Mouse (Mus musculus) MEL (cell line): Measurements from ENCODE around the gene St6galnac5. TPM values are rescaled to one million over a fixed set of nuclear protein-coding genes. Genes with fewer than 3 reads are reported as not detected.

Experiments
- DNase-seq: peaks from one replicate; pipeline ENCODE4 v3.0.0; 2011; ENCODE audit warnings: low read depth, low spot score
- H3K27ac ChIP-seq: 2 replicates; pipeline ENCODE4 v1.5.1; 2012; ENCODE audit warnings: low read depth, mild to moderate bottlenecking, control low read depth, low read length, moderate library complexity; ENCODE audit not compliant: control insufficient read depth
- H3K27me3 ChIP-seq, 2 experiments: fragments of 150-350 bp in 1 of 2; sonication (generic) in 1 of 2; 2 replicates each; pipeline ENCODE4 v1.6.1; 2012; ENCODE audit warnings: low read length in 2 of 2, mild to moderate bottlenecking in 2 of 2, improper control_type of control experiment in 1 of 2, moderate library complexity in 1 of 2; ENCODE audit not compliant: insufficient read depth in 2 of 2, control insufficient read depth in 1 of 2
- H3K36me3 ChIP-seq, 2 experiments: 2 replicates each; pipeline ENCODE4 v1.6.1; 2012 to 2014; ENCODE audit warnings: low read length in 2 of 2, improper control_type of control experiment in 1 of 2, inconsistent platforms in 1 of 2, mild to moderate bottlenecking in 1 of 2; ENCODE audit not compliant: insufficient read depth in 2 of 2, control insufficient read depth in 1 of 2
- H3K4me1 ChIP-seq, 2 experiments: fragments of 150-350 bp in 1 of 2; sonication (generic) in 1 of 2; 2 replicates each; pipeline ENCODE4 v1.6.1; 2012; ENCODE audit warnings: low read length in 2 of 2, improper control_type of control experiment in 1 of 2, mild to moderate bottlenecking in 1 of 2; ENCODE audit not compliant: insufficient read depth in 2 of 2, control insufficient read depth in 1 of 2
- H3K4me3 ChIP-seq, 2 experiments: fragments of 150-350 bp in 1 of 2; sonication (generic) in 1 of 2; 2 replicates each; pipeline ENCODE4 v1.5.1; 2012; ENCODE audit warnings: low read depth in 2 of 2, low read length in 2 of 2, mild to moderate bottlenecking in 2 of 2, moderate library complexity in 2 of 2, control low read depth in 1 of 2, improper control_type of control experiment in 1 of 2; ENCODE audit not compliant: control insufficient read depth in 1 of 2, insufficient read depth in 1 of 2
- H3K79me2 ChIP-seq: 2 replicates; pipeline ENCODE4 v1.6.1; 2012; ENCODE audit warnings: mild to moderate bottlenecking, low read length, moderate library complexity; ENCODE audit not compliant: control insufficient read depth, poor library complexity, insufficient read depth
- H3K9ac ChIP-seq: 2 replicates; pipeline ENCODE4 v1.6.1; 2012; ENCODE audit warnings: low read depth, mild to moderate bottlenecking, control low read depth, low read length, moderate library complexity; ENCODE audit not compliant: control insufficient read depth, poor library complexity, severe bottlenecking
- H3K9me3 ChIP-seq: fragments of 150-350 bp; sonication (generic); replicated peaks from 2 replicates; pipeline ENCODE4 v1.6.1; 2012; ENCODE audit warnings: mild to moderate bottlenecking, low read length, improper control_type of control experiment, moderate library complexity; ENCODE audit not compliant: insufficient read depth
- BHLHE40 ChIP-seq: IDR thresholded peaks from 2 replicates; pipeline ENCODE4 v1.6.1; 2012; ENCODE audit warnings: low read depth, mild to moderate bottlenecking, inconsistent platforms, low read length, improper control_type of control experiment, borderline replicate concordance
- CHD1 ChIP-seq: IDR thresholded peaks from 2 replicates; pipeline ENCODE4 v1.6.1; 2012; ENCODE audit warnings: low read depth, mild to moderate bottlenecking, inconsistent platforms, low read length, improper control_type of control experiment
- CHD2 ChIP-seq: IDR thresholded peaks from 2 replicates; pipeline ENCODE4 v1.6.1; 2011; ENCODE audit warnings: low read length, improper control_type of control experiment
- GABPA ChIP-seq: IDR thresholded peaks from 2 replicates; pipeline ENCODE4 v1.6.1; 2012; ENCODE audit warnings: low read depth, mild to moderate bottlenecking, inconsistent platforms, low read length, improper control_type of control experiment, moderate library complexity
- GATA1 ChIP-seq: IDR thresholded peaks from 2 replicates; pipeline ENCODE4 v1.6.1; 2011; ENCODE audit warnings: low read depth, low read length, improper control_type of control experiment
- HCFC1 ChIP-seq: IDR thresholded peaks from 2 replicates; pipeline ENCODE4 v1.6.1; 2012; ENCODE audit warnings: low read depth, mild to moderate bottlenecking, inconsistent platforms, low read length, improper control_type of control experiment, moderate library complexity
- KAT2A ChIP-seq: conservative IDR thresholded peaks from 2 replicates; pipeline ENCODE4 v1.6.1; 2012; ENCODE audit warnings: low read depth, low read length, improper control_type of control experiment, inconsistent platforms
- MAFK ChIP-seq: IDR thresholded peaks from 2 replicates; pipeline ENCODE4 v1.6.1; 2011; ENCODE audit warnings: low read depth, mild to moderate bottlenecking, low read length, improper control_type of control experiment, borderline replicate concordance
- MAX ChIP-seq: IDR thresholded peaks from 2 replicates; pipeline ENCODE4 v1.6.1; 2011; ENCODE audit warnings: low read length, improper control_type of control experiment
- MAZ ChIP-seq: IDR thresholded peaks from 2 replicates; pipeline ENCODE4 v1.6.1; 2012; ENCODE audit warnings: low read depth, mild to moderate bottlenecking, inconsistent platforms, low read length, improper control_type of control experiment
- MXI1 ChIP-seq: IDR thresholded peaks from 2 replicates; pipeline ENCODE4 v1.6.1; 2011; ENCODE audit warnings: mild to moderate bottlenecking, low read depth, low read length, improper control_type of control experiment
- MYB ChIP-seq: IDR thresholded peaks from 2 replicates; pipeline ENCODE4 v1.6.1; 2011; ENCODE audit warnings: mild to moderate bottlenecking, low read depth, low read length, improper control_type of control experiment
- MYC ChIP-seq: IDR thresholded peaks from 2 replicates; pipeline ENCODE4 v1.6.1; 2011; ENCODE audit warnings: low read depth, mild to moderate bottlenecking, low read length, improper control_type of control experiment, moderate library complexity
- NELFE ChIP-seq: IDR thresholded peaks from 2 replicates; pipeline ENCODE4 v1.6.1; 2011; ENCODE audit warnings: low read depth, low read length, improper control_type of control experiment
- POLR2AphosphoS5 ChIP-seq: IDR thresholded peaks from 2 replicates; pipeline ENCODE4 v1.6.1; 2012; ENCODE audit warnings: low read depth, borderline replicate concordance, mild to moderate bottlenecking, inconsistent platforms, low read length, moderate library complexity, mixed read lengths
- RAD21 ChIP-seq: IDR thresholded peaks from 2 replicates; pipeline ENCODE4 v1.6.1; 2011; ENCODE audit warnings: mild to moderate bottlenecking, low read depth, low read length, improper control_type of control experiment
- SIN3A ChIP-seq: IDR thresholded peaks from 2 replicates; pipeline ENCODE4 v1.6.1; 2012; ENCODE audit warnings: low read length, improper control_type of control experiment, inconsistent platforms
- SMC3 ChIP-seq: IDR thresholded peaks from 2 replicates; pipeline ENCODE4 v1.6.1; 2011; ENCODE audit warnings: low read depth, low read length, improper control_type of control experiment
- TAL1 ChIP-seq: IDR thresholded peaks from 2 replicates; pipeline ENCODE4 v1.6.1; 2012; ENCODE audit warnings: mild to moderate bottlenecking, inconsistent platforms, low read length, moderate library complexity, mixed read lengths
- TBP ChIP-seq: IDR thresholded peaks from 2 replicates; pipeline ENCODE4 v1.8.0; 2011; ENCODE audit warnings: low read depth, low read length, improper control_type of control experiment
- TCF12 ChIP-seq: IDR thresholded peaks from 2 replicates; pipeline ENCODE4 v1.6.1; 2014; ENCODE audit warnings: low read depth, mild to moderate bottlenecking, inconsistent platforms, low read length, improper control_type of control experiment, moderate library complexity
- USF1 ChIP-seq: IDR thresholded peaks from 2 replicates; pipeline ENCODE4 v1.6.1; 2014; ENCODE audit warnings: low read depth, mild to moderate bottlenecking, inconsistent platforms, low read length, improper control_type of control experiment, moderate library complexity
- USF2 ChIP-seq, 2 experiments: IDR thresholded peaks; 2 replicates each; pipeline ENCODE4 v1.6.1; 2011 to 2012; ENCODE audit warnings: improper control_type of control experiment in 2 of 2, low read length in 2 of 2, borderline replicate concordance in 1 of 2, inconsistent platforms in 1 of 2, low read depth in 1 of 2, mild to moderate bottlenecking in 1 of 2; ENCODE audit not compliant: insufficient read depth in 1 of 2
- ZNF384 ChIP-seq: IDR thresholded peaks from 2 replicates; pipeline ENCODE4 v1.6.1; 2012; ENCODE audit warnings: low read depth, mild to moderate bottlenecking, inconsistent platforms, low read length, improper control_type of control experiment
- polyA plus RNA-seq, 2 experiments: library from polyadenylated mRNA; stranded (reverse) in 1 of 2; unstranded in 1 of 2; fragments of >175 nt in 1 of 2; fragments of >200 nt in 1 of 2; gene quantifications; 2 replicates each; pipeline versions ENCODE4 v1.2.1 to v1.2.4; 2012; ENCODE audit warnings: low replicate concordance in 2 of 2, low read depth in 1 of 2; ENCODE audit not compliant: insufficient read length in 2 of 2, insufficient read depth in 1 of 2, missing spikeins in 1 of 2
- total RNA-seq: library from RNA; depleted of rRNA; stranded (reverse); fragments of 300-350 nt; gene quantifications from 2 replicates; pipeline ENCODE4 v1.2.3, GENCODE M21; 2012

The St6galnac5 gene
- total and polyA plus RNA-seq, 3 experiments: not detected

GRCm38 (mm10) chr3:152993608-152994007, 11.6 kb upstream of the St6galnac5 start:
- TF ChIP-seq ZNF384 (no peak), SIN3A (no peak), MAFK (no peak), RAD21 (no peak), TAL1 (no peak), MXI1 (no peak), CHD1 (no peak), MYC (no peak), GABPA (no peak), NELFE (no peak), BHLHE40 (no peak), TCF12 (no peak), TBP (no peak), GATA1 (no peak), CHD2 (no peak), HCFC1 (no peak), MYB (no peak), USF2 (IDR thresholded peaks at IDR 0.05; ENCODE audit: borderline replicate concordance in 1 of 2, insufficient read depth in 1 of 2, low read depth in 1 of 2, low read length in 2 of 2) (no peak), MAX (no peak)
- Histone ChIP-seq H3K27ac (no peak overlapping the region), H3K36me3 (no peaks in the 10 kb centered on the region), H3K4me1 (no peaks in the 10 kb centered on the region), H3K79me2 (no peaks in the 10 kb centered on the region), H3K27me3 (peaks cover 0 to 12% of the 10 kb centered on the region in 2 experiments; a peak in 3 of 4 replicates), H3K4me3 (no peak overlapping the region), H3K9me3 (no peaks in the 10 kb centered on the region), H3K9ac (no peak overlapping the region)
- DNase-seq: no peak

GRCm38 (mm10) chr3:152990787-152991186, 8.7 kb upstream of the St6galnac5 start:
- no peaks in the 10 kb centered on the region for H3K9me3 ChIP-seq
- no peaks in the 10 kb centered on the region for H3K79me2 ChIP-seq
- peaks cover 0 to 12% of the 10 kb centered on the region in 2 experiments; a peak in 3 of 4 replicates for H3K27me3 ChIP-seq
- no peaks in the 10 kb centered on the region for H3K4me1 ChIP-seq
- H3K4me3 ChIP-seq: no peak overlapping the region
- TF ChIP-seq MAZ (no peak), BHLHE40 (no peak), USF1 (no peak), TCF12 (no peak), ZNF384 (no peak), POLR2AphosphoS5 (no peak), USF2 (IDR thresholded peaks at IDR 0.05; ENCODE audit: borderline replicate concordance in 1 of 2, insufficient read depth in 1 of 2, low read depth in 1 of 2, low read length in 2 of 2) (no peak), KAT2A (no peak), SMC3 (no peak), MAFK (no peak), MAX (no peak), NELFE (no peak)
- no peak overlapping the region for H3K27ac ChIP-seq
- DNase-seq: no peak
- no peak overlapping the region for H3K9ac ChIP-seq
- H3K36me3 ChIP-seq: no peaks in the 10 kb centered on the region
